Comparison of ENCODE assay signal across 12 mouse cellular contexts in the genomic region with DNA sequence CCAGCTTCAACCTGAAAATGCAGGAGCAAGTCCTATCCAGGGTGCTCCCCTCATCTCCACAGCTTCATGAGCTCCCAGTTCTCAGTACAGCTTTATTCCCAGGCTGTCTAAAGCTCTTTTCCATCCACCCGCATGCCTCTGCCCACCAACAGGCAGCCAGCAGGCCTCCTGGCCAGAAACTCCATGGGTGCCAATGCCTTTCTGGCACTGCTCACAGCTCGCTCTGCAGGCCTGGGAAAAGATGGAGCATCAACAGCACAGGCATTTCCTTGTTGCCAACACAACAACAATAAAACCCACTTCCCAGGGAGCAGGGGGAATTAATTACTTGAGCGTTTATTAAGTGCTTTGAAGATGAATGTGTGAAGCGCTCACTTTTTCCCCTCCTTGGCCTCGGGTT.
A peak's percentile ranks its signal among the peaks of the same experiment; 100 is the strongest.
DNase-seq lines count a peak whose midpoint lies in the region; ATAC-seq lines count a peak whose summit lies in the region.
"Had no signal": no experiment of that assay in that cellular context is flagged by ENCODE, and none has a peak within 500 bp of the region (broad histone marks: within the 10 kb centered on the region; RNA-seq: fewer than 3 reads in every experiment).

No protein-coding gene starts in this region.

- no peak overlapping the region for H3K27ac ChIP-seq in forebrain, embryonic 14.5 days (ENCODE audit: low read depth, low read length)
- H3K27ac ChIP-seq in forebrain, embryonic 11.5 days (ENCODE audit: low read depth, low read length) = no peak overlapping the region
- H3K27ac ChIP-seq in neural tube, embryonic 13.5 days (replicated peaks) = 0 out of 2 replicates have a peak overlapping the region, but pooled peaks have one; percentile 13
- H3K27ac ChIP-seq in embryonic facial prominence, embryonic 10.5 days (replicated peaks) = no peak overlapping the region
- H3K27ac ChIP-seq: embryonic facial prominence, embryonic 15.5 days; stomach, embryonic 15.5 days had no signal

- WGBS in forebrain, embryonic 14.5 days = 17% methylated on average over 5 of the region's 5 CpGs
- WGBS in forebrain, embryonic 11.5 days = 50% methylated on average over 5 of the region's 5 CpGs
- WGBS in neural tube, embryonic 13.5 days = 22% methylated on average over 5 of the region's 5 CpGs
- 51% methylated on average over 5 of the region's 5 CpGs for WGBS in embryonic facial prominence, embryonic 10.5 days

- H3K27me3 ChIP-seq in forebrain, embryonic 14.5 days (replicated peaks; ENCODE audit: control insufficient read depth, insufficient read depth, low read length) = no peaks in the 10 kb centered on the region
- H3K27me3 ChIP-seq in forebrain, embryonic 11.5 days (ENCODE audit: control insufficient read depth, insufficient read depth, low read length) = no peaks in the 10 kb centered on the region
- H3K27me3 ChIP-seq in neural tube, embryonic 13.5 days = 0 out of 2 replicates have a peak, but pooled peaks cover 3% of the 10 kb centered on the region
- H3K27me3 ChIP-seq in embryonic facial prominence, embryonic 10.5 days (replicated peaks; ENCODE audit: low read depth, poor library complexity, severe bottlenecking) = no peaks in the 10 kb centered on the region
- H3K27me3 ChIP-seq: stomach, embryonic 15.5 days had no signal

- 0 out of 2 replicates have a peak, but pooled peaks cover 4% of the 10 kb centered on the region for H3K9me3 ChIP-seq in forebrain, embryonic 14.5 days (replicated peaks; ENCODE audit: control insufficient read depth, low read length)
- no peaks in the 10 kb centered on the region for H3K9me3 ChIP-seq in forebrain, embryonic 11.5 days (ENCODE audit: control insufficient read depth, low read length)
- no peaks in the 10 kb centered on the region for H3K9me3 ChIP-seq in neural tube, embryonic 13.5 days
- peaks cover 10% of the 10 kb centered on the region; the same call in 1 of the 2 replicates for H3K9me3 ChIP-seq in embryonic facial prominence, embryonic 10.5 days
- H3K9me3 ChIP-seq: embryonic facial prominence, embryonic 15.5 days; stomach, embryonic 15.5 days had no signal

- DNase-seq in forebrain, embryonic 14.5 days (ENCODE audit: low spot score) = peak; percentile 64
- no peak for DNase-seq in forebrain, embryonic 11.5 days (ENCODE audit: low spot score)
- no peak for DNase-seq in neural tube, embryonic 10.5 days (ENCODE audit: extremely low spot score, low spot score)
- DNase-seq in left cerebral cortex, postnatal 10 days (ENCODE audit: extremely low spot score in 1 of 2, low spot score in 2 of 2) = peak; percentile 31 to 46
- DNase-seq in embryonic facial prominence, embryonic 10.5 days (ENCODE audit: low spot score) = no peak
- DNase-seq in heart, adult 18-20 months = no peak
- DNase-seq in heart, adult 9 months (ENCODE audit: low spot score in 2 of 2) = no peak
- DNase-seq: cerebellum, adult 18-20 months; kidney, postnatal 36 days had no signal

- H3K4me3 ChIP-seq in forebrain, embryonic 14.5 days (ENCODE audit: low read depth, low read length) = no peak overlapping the region
- H3K4me3 ChIP-seq in forebrain, embryonic 11.5 days (ENCODE audit: low read depth, low read length) = no peak overlapping the region
- no peak overlapping the region for H3K4me3 ChIP-seq in neural tube, embryonic 13.5 days
- H3K4me3 ChIP-seq in embryonic facial prominence, embryonic 10.5 days = no peak overlapping the region
- H3K4me3 ChIP-seq: embryonic facial prominence, embryonic 15.5 days; stomach, embryonic 15.5 days had no signal

- no peak overlapping the region for H3K9ac ChIP-seq in forebrain, embryonic 14.5 days (ENCODE audit: low read length)
- no peak overlapping the region for H3K9ac ChIP-seq in forebrain, embryonic 11.5 days (ENCODE audit: low read length)
- H3K9ac ChIP-seq in neural tube, embryonic 13.5 days = no peak overlapping the region
- H3K9ac ChIP-seq: embryonic facial prominence, embryonic 15.5 days; stomach, embryonic 15.5 days had no signal

- no peaks in the 10 kb centered on the region for H3K36me3 ChIP-seq in forebrain, embryonic 14.5 days (ENCODE audit: control insufficient read depth, insufficient read depth, low read length)
- H3K36me3 ChIP-seq in forebrain, embryonic 11.5 days (ENCODE audit: control insufficient read depth, insufficient read depth, low read length) = no peaks in the 10 kb centered on the region
- H3K36me3 ChIP-seq in neural tube, embryonic 13.5 days = no peaks in the 10 kb centered on the region
- no peaks in the 10 kb centered on the region for H3K36me3 ChIP-seq in embryonic facial prominence, embryonic 10.5 days (replicated peaks)
- H3K36me3 ChIP-seq: embryonic facial prominence, embryonic 15.5 days; stomach, embryonic 15.5 days had no signal

- ATAC-seq in forebrain, embryonic 14.5 days = no peak
- no peak for ATAC-seq in forebrain, embryonic 11.5 days (replicated peaks; ENCODE audit: low FRiP score)
- ATAC-seq in neural tube, embryonic 13.5 days (ENCODE audit: low read depth) = no peak

- no peak overlapping the region for H3K4me2 ChIP-seq in forebrain, embryonic 14.5 days (ENCODE audit: low read length)
- H3K4me2 ChIP-seq in forebrain, embryonic 11.5 days (ENCODE audit: low read depth, low read length, severe bottlenecking) = no peak overlapping the region
- H3K4me2 ChIP-seq in neural tube, embryonic 13.5 days = no peak overlapping the region
- H3K4me2 ChIP-seq: embryonic facial prominence, embryonic 15.5 days; stomach, embryonic 15.5 days had no signal

- intact Hi-C loops in left cerebral cortex, postnatal 10 days (cut with DNase I) = no loop called here

- H3K4me1 ChIP-seq in forebrain, embryonic 14.5 days (ENCODE audit: control insufficient read depth, insufficient read depth, low read length) = no peaks in the 10 kb centered on the region
- peaks cover 5% of the 10 kb centered on the region; the same call in 1 of the 2 replicates for H3K4me1 ChIP-seq in forebrain, embryonic 11.5 days (replicated peaks; ENCODE audit: control insufficient read depth, insufficient read depth, low read length)
- H3K4me1 ChIP-seq in neural tube, embryonic 13.5 days (replicated peaks) = peaks cover 9% of the 10 kb centered on the region
- H3K4me1 ChIP-seq in embryonic facial prominence, embryonic 10.5 days = peaks cover 16% of the 10 kb centered on the region
- H3K4me1 ChIP-seq: embryonic facial prominence, embryonic 15.5 days; stomach, embryonic 15.5 days had no signal

Comparison
In these comparisons a context has a peak if more than half of its experiments do, and no peak if none do; other contexts are left out.
1. DNase-seq: peak in forebrain, embryonic 14.5 days (single experiment) and left cerebral cortex, postnatal 10 days (2 of 2); none in forebrain, embryonic 11.5 days (single experiment), neural tube, embryonic 10.5 days (single experiment), embryonic facial prominence, embryonic 10.5 days (single experiment), heart, adult 18-20 months (0 of 2) and heart, adult 9 months (0 of 2).